Mouse (Mus musculus) WW6 (cell line): ENCODE results near the gene Zbtb16.

Source experiments
- DNase-seq: peaks from one replicate; pipeline ENCODE4 v3.0.0-alpha.2; 2013; ENCODE audit warnings: low read depth, low spot score

Zbtb16 gene

GRCm38 (mm10) chr9:48767666-48768432 is 68.2 kb downstream of the Zbtb16 start:
- DNase-seq: no peak

GRCm38 (mm10) chr9:48765927-48766326 is 70.1 kb downstream of the Zbtb16 start:
- DNase-seq: no peak

DNA sequence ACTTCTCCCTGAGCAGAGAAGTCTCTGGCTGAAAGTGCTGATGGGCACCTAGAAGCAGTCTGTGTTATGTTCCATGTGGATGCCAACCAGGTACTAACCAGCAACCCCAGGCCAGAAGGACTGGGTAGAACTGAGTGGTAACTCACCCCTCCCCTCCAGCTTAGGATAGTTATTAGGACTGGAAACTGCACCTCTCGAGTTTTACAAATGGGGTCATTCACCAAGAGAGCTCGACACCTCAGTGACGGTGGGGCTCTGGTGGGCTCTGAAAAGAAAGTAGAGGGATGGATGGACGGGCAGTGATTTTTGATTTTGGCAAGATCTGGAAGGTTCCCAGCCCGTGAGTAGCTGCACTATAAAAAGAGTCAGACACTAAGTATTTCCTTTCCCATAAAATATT is 71.7 kb downstream of the Zbtb16 start:
- no peak for DNase-seq

DNA sequence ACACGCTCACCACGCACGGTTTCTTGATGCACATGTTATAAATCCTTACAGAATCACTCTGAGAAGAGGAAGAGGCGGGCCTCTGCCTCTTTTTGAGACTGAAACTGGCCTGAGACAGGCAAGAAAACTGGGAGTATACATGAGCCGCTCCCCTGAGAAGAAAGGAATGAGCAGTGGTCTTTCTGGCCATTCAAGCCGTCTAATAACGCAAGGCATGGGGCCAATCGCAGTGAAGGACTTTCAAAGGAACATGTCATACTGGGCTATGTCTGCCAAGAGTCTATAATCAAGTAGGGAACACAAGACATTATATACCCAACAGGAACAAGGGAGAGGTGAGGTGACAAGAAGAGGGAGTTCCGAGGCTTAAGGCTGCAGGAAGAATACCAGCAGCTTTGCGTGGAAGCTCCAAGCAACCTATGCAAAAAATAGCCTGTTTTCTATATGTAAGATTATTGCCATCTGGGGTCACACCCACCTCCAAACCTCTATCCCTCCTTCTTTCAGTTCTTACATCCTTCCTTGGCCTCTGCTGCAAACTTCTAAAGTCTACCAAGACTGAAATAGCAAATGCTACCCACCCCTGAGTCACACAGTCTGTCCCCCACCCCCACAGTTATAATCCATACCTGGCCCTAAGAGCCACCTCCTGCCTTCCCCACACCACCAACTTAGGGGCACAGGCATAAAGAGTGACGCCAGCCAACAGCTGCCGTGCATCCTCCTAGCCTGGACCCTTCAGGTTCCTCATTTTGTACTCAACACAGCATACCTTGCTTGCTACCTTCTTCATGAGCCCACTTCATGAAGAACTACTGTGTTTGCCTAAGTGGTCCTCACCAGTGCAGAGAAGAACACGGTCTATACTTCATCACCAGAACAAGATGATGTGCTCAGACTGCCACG is 74.0 kb downstream of the Zbtb16 start:
- DNase-seq: no peak

GRCm38 (mm10) chr9:48761175-48761556 is 74.9 kb downstream of the Zbtb16 start:
- no peak for DNase-seq

GRCm38 (mm10) chr9:48760449-48761174 is 75.4 kb downstream of the Zbtb16 start:
- no peak for DNase-seq

- no peak for DNase-seq
Measured at GRCm38 (mm10) chr9:48759098-48759497, 76.9 kb downstream of the Zbtb16 start.

- DNase-seq: no peak
Measured at GRCm38 (mm10) chr9:48757650-48758580, 78.1 kb downstream of the Zbtb16 start.

- no peak for DNase-seq
Measured at GRCm38 (mm10) chr9:48756261-48756812, 79.7 kb downstream of the Zbtb16 start.

DNA sequence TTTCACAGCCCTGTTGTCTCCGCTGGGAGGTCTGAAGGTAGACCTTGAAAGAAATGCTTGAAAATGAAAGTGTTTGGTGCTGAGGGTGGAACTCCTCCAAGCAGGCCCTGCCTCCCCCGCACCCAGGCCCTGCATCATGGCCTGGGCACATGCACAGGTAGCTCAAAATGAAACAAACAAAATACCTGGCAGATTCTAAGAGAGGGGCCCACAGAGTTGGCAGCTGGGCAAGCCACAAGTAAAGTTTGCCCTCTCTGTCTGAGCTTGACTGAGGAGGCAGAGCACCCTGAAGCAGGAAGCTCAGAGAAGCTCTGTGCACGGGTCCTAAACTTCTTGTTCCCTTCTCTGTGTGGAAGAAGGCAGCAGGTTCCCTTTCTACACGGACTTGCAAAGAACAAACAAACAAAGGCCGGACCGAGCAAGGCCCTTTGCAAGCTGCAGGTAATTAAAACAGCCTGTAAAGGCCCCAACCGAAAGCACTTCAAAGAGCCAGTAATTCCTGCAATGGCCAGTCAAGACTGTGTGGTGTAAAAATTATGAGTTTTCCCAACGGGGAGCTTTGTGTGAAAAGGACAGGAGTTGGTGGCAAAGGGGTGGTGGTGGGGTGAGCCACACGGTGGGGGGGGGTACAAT is 80.5 kb downstream of the Zbtb16 start:
- DNase-seq: no peak

GRCm38 (mm10) chr9:48754418-48754817 is 81.6 kb downstream of the Zbtb16 start:
- DNase-seq: no peak

DNA sequence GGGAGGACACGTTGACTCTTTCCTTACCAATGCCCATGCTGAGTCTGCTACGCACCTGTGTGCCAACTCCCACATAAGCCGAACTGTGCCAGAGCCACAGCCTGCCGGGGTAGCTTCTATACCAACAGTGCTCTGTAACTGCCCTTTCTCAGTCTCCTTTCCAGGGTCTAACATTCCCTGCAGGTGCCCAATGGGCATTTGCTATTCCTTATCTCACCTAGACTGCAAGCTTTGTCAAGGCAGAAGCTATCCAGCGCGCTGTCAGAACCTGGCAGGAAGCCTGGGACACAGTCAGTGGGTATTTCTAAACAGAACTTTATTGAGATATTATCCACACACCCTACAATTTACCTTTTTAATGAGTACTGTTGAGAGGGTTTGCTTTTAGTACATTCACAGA is 82.1 kb downstream of the Zbtb16 start:
- no peak for DNase-seq

DNA sequence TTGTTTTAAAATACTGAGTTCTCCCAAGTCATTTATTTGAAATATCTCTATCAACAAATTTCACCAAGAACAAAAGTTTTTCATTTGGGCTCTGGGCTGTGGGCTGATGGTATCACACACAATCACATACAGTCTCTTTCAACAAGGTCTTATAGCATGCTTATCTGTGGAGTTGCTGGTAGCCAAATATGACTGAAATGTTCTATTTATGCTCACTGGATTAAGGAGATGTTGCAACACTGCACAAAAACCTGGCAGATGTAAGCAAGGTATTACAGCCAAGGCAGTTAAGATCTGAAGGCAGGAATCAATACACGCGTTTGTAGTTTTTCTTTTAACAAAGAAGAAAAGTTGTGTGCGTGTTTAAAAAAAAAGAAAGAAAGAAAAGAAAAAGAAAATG is 84.1 kb downstream of the Zbtb16 start:
- DNase-seq: no peak

DNA sequence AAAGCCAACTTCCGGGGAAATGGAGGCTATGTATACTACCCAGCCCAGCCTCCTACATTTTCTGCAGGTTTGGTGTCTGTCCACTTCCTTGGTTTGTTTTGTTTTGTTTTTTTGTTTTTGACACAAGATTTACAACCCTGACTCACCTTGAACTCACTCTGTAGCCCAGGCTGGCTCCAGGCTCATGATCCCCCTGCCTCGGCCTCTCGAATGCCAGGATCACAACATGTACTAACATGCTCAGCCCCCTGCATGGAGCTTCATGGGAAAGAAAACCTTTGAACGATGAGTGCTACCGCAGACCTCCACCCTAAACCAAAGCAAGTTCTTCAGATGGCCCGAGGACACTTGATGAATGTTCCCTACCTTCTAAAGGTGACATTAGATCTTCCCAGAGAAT is 86.4 kb downstream of the Zbtb16 start:
- DNase-seq: no peak

DNA sequence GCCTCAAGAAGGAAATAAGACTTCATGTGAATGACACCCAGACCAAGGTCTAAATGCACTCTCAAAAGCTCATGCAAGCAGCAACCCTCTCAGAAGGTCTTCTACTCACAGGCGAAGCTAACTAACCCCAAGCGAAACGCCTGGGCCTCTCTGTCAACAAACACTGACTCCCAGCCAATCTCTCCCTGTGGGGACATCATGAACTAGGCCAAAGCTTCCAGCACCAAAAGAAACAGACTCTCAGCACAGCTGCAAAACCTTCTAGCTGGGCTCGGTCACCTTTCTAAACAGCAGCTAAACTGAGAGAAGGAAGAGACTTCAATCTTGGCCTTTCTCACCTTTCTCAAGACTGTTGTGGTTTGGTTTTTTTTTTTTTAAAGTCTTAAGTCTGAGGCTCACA is 86.9 kb downstream of the Zbtb16 start:
- no peak for DNase-seq

DNA sequence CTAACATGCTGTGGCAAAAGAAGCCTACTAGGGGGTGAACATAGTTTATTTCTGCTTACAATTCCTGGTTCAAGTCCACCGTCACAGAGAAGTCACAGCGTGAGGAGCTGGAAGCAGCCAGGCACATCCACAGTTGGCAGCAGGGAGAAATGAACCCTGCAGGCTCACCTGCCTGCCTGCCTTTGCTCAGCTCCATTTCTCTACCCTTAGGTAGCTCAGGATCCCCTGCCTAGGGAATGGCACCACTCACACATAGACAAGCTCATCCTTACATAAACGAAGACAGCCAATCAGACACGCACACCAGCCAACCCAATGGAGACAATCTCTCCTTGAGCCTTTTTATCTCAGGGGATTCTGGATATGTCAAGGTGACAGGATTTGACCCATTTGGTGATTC is 87.3 kb downstream of the Zbtb16 start:
- DNase-seq: no peak

DNA sequence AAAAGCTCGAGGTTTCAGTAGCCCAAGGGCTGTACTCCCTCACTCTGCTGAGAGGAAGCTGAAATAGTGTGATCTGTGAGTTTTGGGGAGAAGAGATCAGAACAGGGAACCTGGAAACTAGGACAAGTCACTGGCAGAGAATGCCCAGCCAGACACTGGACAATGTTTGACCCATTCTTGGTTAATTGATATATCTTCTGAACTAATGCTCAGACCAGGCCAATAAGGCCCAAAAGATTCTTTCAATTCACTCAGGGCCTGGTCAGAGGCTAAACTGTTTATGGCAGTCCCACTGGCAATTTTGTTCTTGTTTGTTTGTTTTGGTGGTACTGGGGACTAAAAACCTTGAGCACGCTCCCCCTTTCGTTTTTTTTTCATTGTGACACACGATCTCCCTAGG is 87.8 kb downstream of the Zbtb16 start:
- DNase-seq: no peak

GRCm38 (mm10) chr9:48746506-48746905 is 89.5 kb downstream of the Zbtb16 start:
- no peak for DNase-seq

DNA sequence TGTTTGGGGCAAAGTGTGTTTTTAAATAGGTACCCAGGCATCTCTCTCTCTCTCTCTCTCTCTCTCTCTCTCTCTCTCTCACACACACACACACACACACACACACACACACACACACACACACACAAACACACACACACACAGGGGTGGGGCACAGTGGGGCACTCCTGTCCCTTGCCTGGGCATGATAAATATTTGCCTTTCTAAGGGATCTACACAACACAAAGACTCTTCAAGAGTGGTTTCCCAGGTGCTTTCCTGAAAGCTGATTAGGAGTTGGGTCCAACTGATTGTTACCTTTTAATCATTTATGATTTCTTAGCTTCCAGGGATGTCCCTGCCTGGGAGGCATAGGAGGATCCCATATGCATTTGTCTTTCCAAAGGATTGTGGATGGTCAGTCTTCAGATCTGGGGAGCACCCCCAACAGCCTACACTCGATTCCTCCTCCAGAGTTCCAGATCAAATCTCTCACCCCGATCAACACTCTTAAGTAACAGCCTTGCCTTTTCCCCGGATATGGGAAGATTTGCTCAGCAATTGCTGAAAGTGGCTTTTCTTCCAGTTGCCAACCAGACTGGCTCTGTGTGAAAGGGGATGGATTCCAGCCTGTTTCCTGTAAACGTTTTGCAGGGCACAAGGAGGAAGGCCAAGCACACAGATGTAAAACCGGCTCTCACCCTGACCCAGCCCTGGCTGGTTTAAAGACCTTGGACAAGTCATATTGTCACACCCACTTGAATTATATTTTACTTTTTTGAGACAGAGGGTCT is 90.5 kb downstream of the Zbtb16 start:
- no peak for DNase-seq

DNA sequence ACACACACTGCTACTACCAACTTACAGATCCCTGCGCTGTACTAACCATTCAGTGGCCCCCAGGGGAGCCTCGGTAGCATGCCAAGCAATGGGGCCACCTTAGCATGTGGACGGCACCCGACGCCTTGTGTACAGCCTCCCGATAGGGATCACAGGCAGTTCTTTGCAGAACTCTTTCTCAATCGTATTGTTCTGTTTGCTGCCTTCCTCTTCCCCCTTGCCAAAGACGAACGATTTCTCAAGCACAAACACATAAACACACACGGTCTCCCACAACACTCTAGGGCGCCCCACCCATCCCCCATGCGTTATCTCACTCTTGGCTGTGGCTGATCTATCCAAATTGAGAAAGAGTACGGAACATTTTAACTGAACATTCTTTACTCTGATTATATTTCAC is 91.1 kb downstream of the Zbtb16 start:
- no peak for DNase-seq
